Mouse (Mus musculus): Measurements from ENCODE around the gene Usp3. TPM values are rescaled to one million over a fixed set of nuclear protein-coding genes. Genes with fewer than 3 reads are reported as not detected.

The Usp3 gene
- polyA plus RNA-seq, 1 experiment from 2014 or later, result 54.0 TPM

DNA sequence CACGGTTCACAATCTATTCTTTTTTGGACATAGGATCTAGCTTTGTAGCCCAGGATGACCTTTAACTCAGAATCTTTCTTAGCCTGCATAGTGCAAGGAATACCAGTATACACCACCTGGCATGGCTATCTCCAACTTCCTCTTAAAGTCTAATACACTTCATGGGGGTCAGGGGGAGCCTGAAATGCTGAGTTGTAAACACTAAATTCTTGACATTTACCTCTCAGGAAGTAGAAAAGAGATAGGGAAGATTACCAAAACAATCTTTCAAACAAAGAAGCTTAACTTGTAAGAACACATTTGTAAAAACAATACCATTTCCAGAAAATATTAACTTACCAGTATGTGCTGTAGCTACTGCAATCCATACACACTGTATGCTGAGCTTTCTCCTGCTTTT lies 30.7 kb downstream of the Usp3 start:
- H3K27ac ChIP-seq (replicated peaks), result no peak overlapping the region
- H3K4me2 ChIP-seq (replicated peaks), result no peak overlapping the region
- H3K9ac ChIP-seq, result no peak overlapping the region
- 0 out of 2 replicates have a peak, but pooled peaks cover 3% of the 10 kb centered on the region for H3K4me1 ChIP-seq
- H3K36me3 ChIP-seq, result no peaks in the 10 kb centered on the region
- whole genome bisulfite sequencing, result 75% methylated on average over 1 of the region's 1 CpGs
- no peaks in the 10 kb centered on the region for H3K9me3 ChIP-seq (replicated peaks)
- no peak for ATAC-seq (ENCODE audit: insufficient number of reproducible peaks, low FRiP score, low TSS enrichment, low read depth)
- no peak overlapping the region for H3K4me3 ChIP-seq (replicated peaks)
- H3K27me3 ChIP-seq, result no peaks in the 10 kb centered on the region

DNA sequence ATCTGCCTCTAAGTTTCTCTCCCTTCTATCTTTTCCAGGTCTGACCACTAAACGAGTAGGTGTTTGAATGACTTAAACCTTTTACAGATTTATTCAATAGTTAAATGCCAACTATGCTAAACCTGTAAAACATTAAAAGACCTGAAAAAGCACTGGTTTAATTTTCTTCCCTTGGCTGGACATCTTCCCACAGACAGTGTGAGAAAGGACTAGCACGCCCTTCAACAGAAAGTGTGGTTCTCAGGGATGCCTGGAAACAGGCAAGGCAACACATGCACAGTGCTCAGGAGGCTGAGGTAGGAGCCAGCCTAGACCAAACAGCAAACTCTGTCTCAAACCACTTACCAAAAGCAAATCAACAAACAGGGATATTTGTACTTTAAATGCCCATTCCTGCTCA lies 31.4 kb downstream of the Usp3 start:
- WGBS, result 87% methylated on average over 2 of the region's 2 CpGs
- H3K4me3 ChIP-seq (replicated peaks), result no peak overlapping the region
- H3K4me2 ChIP-seq (replicated peaks), result no peak overlapping the region
- H3K9ac ChIP-seq, result no peak overlapping the region
- H3K9me3 ChIP-seq (replicated peaks), result no peaks in the 10 kb centered on the region
- no peak for ATAC-seq (ENCODE audit: insufficient number of reproducible peaks, low FRiP score, low TSS enrichment, low read depth)
- H3K4me1 ChIP-seq, result 0 out of 2 replicates have a peak, but pooled peaks cover 3% of the 10 kb centered on the region
- H3K27ac ChIP-seq (replicated peaks), result no peak overlapping the region
- H3K27me3 ChIP-seq, result no peaks in the 10 kb centered on the region
- no peaks in the 10 kb centered on the region for H3K36me3 ChIP-seq

DNA sequence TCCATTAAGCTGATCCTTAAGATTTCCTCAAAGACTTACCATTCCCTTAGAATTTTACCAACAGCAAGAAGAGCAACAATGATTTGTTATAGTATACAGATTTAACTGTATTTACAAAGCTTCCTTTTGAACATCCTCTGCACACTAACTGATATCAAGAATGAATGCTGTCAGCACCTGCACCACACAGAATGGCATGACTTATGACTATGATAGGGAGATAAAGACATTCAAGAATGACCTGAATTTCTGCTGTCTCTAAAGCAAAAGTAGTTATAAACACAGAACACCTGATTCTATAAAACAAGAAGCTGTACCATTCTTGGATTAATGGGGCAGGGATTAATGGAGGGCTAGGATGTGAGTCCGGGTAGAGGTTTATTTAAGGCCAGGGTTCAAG lies 32.2 kb downstream of the Usp3 start:
- no peak overlapping the region for H3K4me2 ChIP-seq (replicated peaks)
- H3K4me1 ChIP-seq, result 0 out of 2 replicates have a peak, but pooled peaks cover 3% of the 10 kb centered on the region
- no peak overlapping the region for H3K9ac ChIP-seq
- ATAC-seq (ENCODE audit: insufficient number of reproducible peaks, low FRiP score, low TSS enrichment, low read depth), result no peak
- no peaks in the 10 kb centered on the region for H3K27me3 ChIP-seq
- H3K27ac ChIP-seq (replicated peaks), result no peak overlapping the region
- H3K36me3 ChIP-seq, result no peaks in the 10 kb centered on the region
- no peak overlapping the region for H3K4me3 ChIP-seq (replicated peaks)
- no peaks in the 10 kb centered on the region for H3K9me3 ChIP-seq (replicated peaks)
- WGBS, result 83% methylated on average over 1 of the region's 1 CpGs

DNA sequence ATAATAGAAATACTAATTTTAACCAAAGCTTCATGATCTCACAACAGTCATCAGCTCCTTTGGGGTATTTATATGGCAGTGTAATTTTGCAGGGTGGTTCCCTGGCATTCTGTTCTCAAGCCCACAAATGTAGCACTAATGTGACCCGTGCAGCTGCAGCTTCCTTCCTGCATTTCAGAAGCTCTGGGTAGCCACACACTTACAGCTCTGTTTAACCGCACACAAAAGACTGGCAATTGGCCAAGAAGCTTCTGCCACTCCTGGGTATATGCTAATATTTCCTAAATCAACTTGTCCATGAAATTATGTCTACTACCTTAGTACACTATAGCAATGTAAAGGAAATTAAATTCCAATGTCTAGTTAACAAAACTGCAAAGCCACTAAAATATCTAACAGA lies 32.6 kb downstream of the Usp3 start:
- Histone ChIP-seq H3K36me3 (no peaks in the 10 kb centered on the region), H3K9me3 (replicated peaks) (no peaks in the 10 kb centered on the region), H3K4me3 (replicated peaks) (no peak overlapping the region), H3K27ac (replicated peaks) (no peak overlapping the region), H3K9ac (no peak overlapping the region), H3K4me2 (replicated peaks) (no peak overlapping the region), H3K4me1 (0 out of 2 replicates have a peak, but pooled peaks cover 3% of the 10 kb centered on the region), H3K27me3 (no peaks in the 10 kb centered on the region)
- 0 out of 2 replicates have a peak, but pooled peaks have one; percentile 43 for ATAC-seq (ENCODE audit: insufficient number of reproducible peaks, low FRiP score, low TSS enrichment, low read depth)
- 10% methylated on average over 2 of the region's 2 CpGs for WGBS

DNA sequence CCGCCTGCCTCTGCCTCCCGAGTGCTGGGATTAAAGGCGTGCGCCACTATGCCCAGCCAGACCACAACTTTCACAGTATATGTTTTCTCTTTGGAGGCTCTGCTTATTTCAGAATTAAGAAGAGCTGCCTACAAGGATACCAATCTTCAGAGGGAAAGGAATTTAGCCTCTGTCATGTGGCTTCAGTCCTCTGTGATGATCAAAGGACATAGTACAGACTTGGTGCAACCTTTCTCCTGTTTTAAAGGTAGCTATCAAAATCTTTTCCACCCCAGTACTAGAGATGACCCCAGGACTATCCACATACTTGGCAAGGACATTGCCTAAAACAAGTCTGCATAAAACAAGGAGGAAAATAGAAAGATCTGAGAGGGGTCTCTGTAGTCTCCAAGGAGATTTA lies 34.0 kb downstream of the Usp3 start:
- WGBS, result 98% methylated on average over 4 of the region's 4 CpGs
- Histone ChIP-seq H3K4me3 (replicated peaks) (no peak overlapping the region), H3K4me1 (0 out of 2 replicates have a peak, but pooled peaks cover 3% of the 10 kb centered on the region), H3K27me3 (no peaks in the 10 kb centered on the region), H3K9me3 (replicated peaks) (no peaks in the 10 kb centered on the region), H3K9ac (no peak overlapping the region), H3K4me2 (replicated peaks) (no peak overlapping the region), H3K27ac (replicated peaks) (no peak overlapping the region), H3K36me3 (0 out of 2 replicates have a peak, but pooled peaks cover 3% of the 10 kb centered on the region)
- no peak for ATAC-seq (ENCODE audit: insufficient number of reproducible peaks, low FRiP score, low TSS enrichment, low read depth)

DNA sequence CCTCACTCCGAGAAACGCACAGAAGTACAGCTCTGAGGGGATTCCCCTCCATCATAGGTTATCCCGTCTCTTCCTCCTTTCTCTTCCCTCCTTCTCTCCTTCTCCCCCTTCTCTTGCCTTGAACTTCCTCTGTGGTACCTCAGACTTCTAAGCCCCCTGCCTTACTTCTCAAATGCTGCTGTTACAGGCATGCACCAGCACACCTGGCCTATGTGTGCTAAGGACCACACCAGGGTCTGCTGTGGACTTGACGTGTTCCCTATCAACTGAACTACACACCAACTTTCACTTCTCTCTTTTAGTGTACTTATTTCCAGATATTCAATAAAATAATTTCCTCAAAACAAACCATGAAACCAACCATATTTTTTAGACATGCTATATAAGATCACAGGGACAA lies 50.2 kb downstream of the Usp3 start:
- peaks cover 65% of the 10 kb centered on the region for H3K36me3 ChIP-seq
- 85% methylated on average over 4 of the region's 4 CpGs for WGBS
- no peaks in the 10 kb centered on the region for H3K4me1 ChIP-seq
- no peak overlapping the region for H3K4me2 ChIP-seq (replicated peaks)
- H3K27me3 ChIP-seq, result no peaks in the 10 kb centered on the region
- H3K27ac ChIP-seq (replicated peaks), result no peak overlapping the region
- no peaks in the 10 kb centered on the region for H3K9me3 ChIP-seq (replicated peaks)
- no peak overlapping the region for H3K4me3 ChIP-seq (replicated peaks)
- no peak for ATAC-seq (ENCODE audit: insufficient number of reproducible peaks, low FRiP score, low TSS enrichment, low read depth)
- no peak overlapping the region for H3K9ac ChIP-seq

DNA sequence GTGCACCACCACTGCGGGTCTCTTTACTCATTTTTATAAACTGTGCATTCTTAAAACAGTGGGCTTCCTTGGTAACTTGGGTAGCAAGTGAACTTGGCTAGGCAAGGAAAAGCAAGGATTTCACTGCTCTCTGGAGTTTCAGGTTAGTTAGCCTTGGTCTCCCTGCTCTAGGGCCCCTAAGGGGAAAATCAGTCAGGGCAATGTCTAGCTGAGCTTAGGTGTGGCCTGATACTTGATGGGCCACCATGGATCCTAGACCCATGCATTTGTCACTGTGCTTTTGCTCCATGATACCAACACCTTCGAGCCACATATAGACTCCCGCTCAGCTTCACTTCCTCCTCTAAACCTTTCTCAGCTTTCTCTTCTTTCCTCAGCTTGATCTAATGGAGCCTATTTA lies 71.3 kb downstream of the Usp3 start:
- no peak for ATAC-seq (ENCODE audit: insufficient number of reproducible peaks, low FRiP score, low TSS enrichment, low read depth)
- Histone ChIP-seq H3K9me3 (replicated peaks) (no peaks in the 10 kb centered on the region), H3K4me1 (no peaks in the 10 kb centered on the region), H3K36me3 (peaks cover 81% of the 10 kb centered on the region), H3K27me3 (no peaks in the 10 kb centered on the region), H3K9ac (no peak overlapping the region), H3K27ac (replicated peaks) (no peak overlapping the region), H3K4me3 (replicated peaks) (no peak overlapping the region), H3K4me2 (replicated peaks) (no peak overlapping the region)
- WGBS, result 97% methylated on average over 3 of the region's 3 CpGs

DNA sequence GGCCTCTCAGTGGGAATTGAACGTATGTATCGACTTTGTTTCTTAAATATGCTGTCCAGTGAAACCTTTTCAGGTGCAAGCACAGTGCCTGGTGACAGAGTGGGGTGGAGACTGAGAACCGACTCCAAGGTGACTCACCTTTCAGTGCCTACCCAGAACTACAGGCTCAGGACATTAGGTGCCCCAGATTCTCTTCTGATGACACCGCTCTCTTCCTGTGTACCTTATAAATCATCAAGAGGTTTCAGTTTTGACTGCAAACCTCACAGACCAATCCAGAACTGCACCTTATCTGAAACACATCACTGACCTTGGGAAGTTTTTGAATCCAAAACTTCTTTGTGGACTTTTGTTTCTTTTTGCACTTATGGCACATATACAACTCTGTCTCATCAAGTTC lies 72.6 kb downstream of the Usp3 start:
- no peaks in the 10 kb centered on the region for H3K27me3 ChIP-seq
- no peak overlapping the region for H3K27ac ChIP-seq (replicated peaks)
- H3K4me2 ChIP-seq (replicated peaks), result no peak overlapping the region
- no peak overlapping the region for H3K9ac ChIP-seq
- H3K9me3 ChIP-seq (replicated peaks), result no peaks in the 10 kb centered on the region
- no peaks in the 10 kb centered on the region for H3K4me1 ChIP-seq
- no peak overlapping the region for H3K4me3 ChIP-seq (replicated peaks)
- ATAC-seq (ENCODE audit: insufficient number of reproducible peaks, low FRiP score, low TSS enrichment, low read depth), result no peak
- H3K36me3 ChIP-seq, result peaks cover 78% of the 10 kb centered on the region
- 91% methylated on average over 4 of the region's 4 CpGs for WGBS

DNA sequence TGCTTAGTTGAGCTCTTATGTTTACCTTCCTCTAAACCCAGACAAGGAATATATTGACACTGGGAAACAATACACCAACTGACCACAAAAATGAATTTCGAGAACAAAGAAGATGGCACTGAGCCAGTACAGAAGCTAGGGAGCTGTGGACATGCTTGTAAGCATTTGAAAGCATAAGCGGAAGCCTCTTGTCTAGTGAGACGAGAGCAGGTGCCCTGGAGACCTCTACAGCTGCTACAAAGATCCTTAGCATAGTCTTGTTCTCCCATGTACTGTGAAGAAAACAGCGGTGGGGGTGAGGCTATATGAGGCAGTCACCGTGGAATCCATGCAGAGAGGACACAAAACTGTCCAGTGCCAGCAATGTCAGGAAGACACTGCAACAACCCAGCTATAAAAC lies 74.0 kb downstream of the Usp3 start:
- Histone ChIP-seq H3K4me1 (peaks cover 4% of the 10 kb centered on the region), H3K9me3 (replicated peaks) (no peaks in the 10 kb centered on the region), H3K27me3 (no peaks in the 10 kb centered on the region), H3K27ac (replicated peaks) (peak overlapping the region; percentile 39; the same call in 1 of the 2 replicates), H3K4me2 (replicated peaks) (no peak overlapping the region), H3K9ac (no peak overlapping the region), H3K36me3 (peaks cover 73% of the 10 kb centered on the region), H3K4me3 (replicated peaks) (no peak overlapping the region)
- 69% methylated on average over 5 of the region's 5 CpGs for WGBS
- ATAC-seq (ENCODE audit: insufficient number of reproducible peaks, low FRiP score, low TSS enrichment, low read depth), result no peak

DNA sequence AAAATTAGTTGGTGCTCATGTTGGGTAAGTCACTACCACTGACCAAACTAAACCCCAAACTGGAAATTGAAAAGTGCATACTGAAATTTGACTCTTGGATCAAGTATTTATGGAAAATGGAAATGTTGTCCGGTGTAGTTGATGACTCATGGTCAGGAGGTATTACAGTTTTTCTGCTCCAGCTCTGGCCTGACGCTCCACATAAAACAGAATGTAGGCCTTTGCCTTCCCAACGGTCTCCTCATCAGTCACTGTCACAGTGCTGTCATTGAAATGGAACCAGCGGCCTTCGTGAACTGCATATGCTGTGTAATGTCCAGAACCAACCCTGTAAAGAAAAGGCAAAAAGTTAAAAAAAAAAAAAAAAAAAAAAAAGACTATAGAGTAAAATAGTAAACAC lies 74.7 kb downstream of the Usp3 start:
- Histone ChIP-seq H3K4me2 (replicated peaks) (no peak overlapping the region), H3K4me3 (replicated peaks) (no peak overlapping the region), H3K27ac (replicated peaks) (no peak overlapping the region), H3K27me3 (no peaks in the 10 kb centered on the region), H3K9me3 (replicated peaks) (no peaks in the 10 kb centered on the region), H3K36me3 (peaks cover 67% of the 10 kb centered on the region), H3K9ac (no peak overlapping the region), H3K4me1 (peaks cover 10% of the 10 kb centered on the region)
- WGBS, result 85% methylated on average over 5 of the region's 5 CpGs
- ATAC-seq (ENCODE audit: insufficient number of reproducible peaks, low FRiP score, low TSS enrichment, low read depth), result no peak

DNA sequence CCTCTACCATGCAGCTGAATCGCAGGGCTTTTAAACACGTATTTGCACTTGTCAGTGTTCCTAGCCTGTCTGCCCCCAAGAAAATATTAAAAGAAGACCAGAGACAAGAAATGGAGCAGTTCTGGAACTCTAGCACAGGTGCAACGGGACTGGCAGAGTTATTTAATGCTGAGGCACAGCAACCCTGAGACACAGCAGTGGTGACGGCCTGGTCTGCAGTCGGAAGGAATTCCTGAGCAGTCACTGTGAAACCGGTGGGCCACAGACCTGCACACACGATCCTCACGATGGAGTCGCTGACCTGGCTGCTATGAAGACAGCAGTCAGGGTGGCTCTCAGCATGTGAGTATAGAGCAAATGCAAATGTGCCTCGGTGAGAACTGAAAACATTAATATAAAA lies 75.2 kb downstream of the Usp3 start:
- Histone ChIP-seq H3K4me3 (replicated peaks) (no peak overlapping the region), H3K27me3 (no peaks in the 10 kb centered on the region), H3K9me3 (replicated peaks) (no peaks in the 10 kb centered on the region), H3K4me2 (replicated peaks) (no peak overlapping the region), H3K9ac (no peak overlapping the region), H3K36me3 (peaks cover 62% of the 10 kb centered on the region), H3K4me1 (peaks cover 15% of the 10 kb centered on the region), H3K27ac (replicated peaks) (no peak overlapping the region)
- WGBS, result 90% methylated on average over 10 of the region's 10 CpGs
- ATAC-seq (ENCODE audit: insufficient number of reproducible peaks, low FRiP score, low TSS enrichment, low read depth), result no peak

DNA sequence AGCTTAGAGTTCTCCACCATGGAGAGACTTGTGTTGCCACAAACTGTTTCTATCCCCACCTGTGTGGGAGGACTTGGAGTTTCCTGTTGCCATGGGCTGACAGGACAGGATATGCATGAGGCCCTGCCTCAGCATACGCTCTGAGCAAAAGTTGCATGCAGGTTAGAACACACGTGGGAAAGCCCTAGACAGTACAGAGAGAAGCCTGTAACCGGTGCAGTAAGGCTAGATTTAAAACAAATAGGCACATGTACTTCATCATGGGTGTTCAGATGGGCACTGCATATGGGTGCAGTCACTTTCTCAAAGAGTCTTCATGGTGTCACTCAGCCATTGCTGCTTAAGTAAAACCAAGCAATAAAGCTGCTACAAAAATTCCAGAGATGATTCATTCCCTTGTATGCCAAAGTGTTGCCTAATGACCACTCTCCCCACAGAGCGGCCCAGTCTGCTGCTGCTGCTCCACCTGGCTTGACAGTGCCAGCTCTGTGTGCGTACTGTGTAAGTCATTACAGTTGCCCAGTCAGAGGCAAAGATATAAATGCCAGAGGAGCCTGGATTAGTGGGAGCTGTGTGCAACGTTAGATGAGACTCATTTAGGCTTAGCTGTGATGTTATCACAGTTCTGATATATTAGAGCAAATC lies 76.5 kb downstream of the Usp3 start:
- Histone ChIP-seq H3K36me3 (peaks cover 52% of the 10 kb centered on the region), H3K4me2 (replicated peaks) (no peak overlapping the region), H3K27me3 (no peaks in the 10 kb centered on the region)

More for the DNA sequence above, 76.5 kb downstream of the Usp3 start:
- H3K9me3 ChIP-seq (replicated peaks), result no peaks in the 10 kb centered on the region
- H3K27ac ChIP-seq (replicated peaks), result no peak overlapping the region
- peaks cover 19% of the 10 kb centered on the region for H3K4me1 ChIP-seq
- 86% methylated on average over 6 of the region's 6 CpGs for WGBS
- H3K4me3 ChIP-seq (replicated peaks), result no peak overlapping the region
- no peak overlapping the region for H3K9ac ChIP-seq
- no peak for ATAC-seq (ENCODE audit: insufficient number of reproducible peaks, low FRiP score, low TSS enrichment, low read depth)

All from embryonic facial prominence, embryonic 15.5 days (tissue).